Mouse (Mus musculus) liver, embryonic 11.5 days (tissue): ENCODE data around the gene Ccser2. TPM values are rescaled to one million over a fixed set of nuclear protein-coding genes. Genes with fewer than 3 reads are reported as not detected.

Experiments used
- ATAC-seq: fragments of 200-750 bp; cut with Nextera tagmentation; replicated peaks from 2 replicates; pipeline ENCODE4 v1.8.0; 2017; ENCODE audit warnings: moderate number of reproducible peaks, mild to moderate bottlenecking, moderate TSS enrichment, moderate library complexity; ENCODE audit not compliant: low FRiP score
- DNase-seq: peaks from one replicate; pipeline ENCODE4 v3.0.0-alpha.2; 2017; ENCODE audit warnings: low spot score
- H3K27ac ChIP-seq: fragments of 300-500 bp; sonication (generic); 2 replicates; pipeline ENCODE4 v1.5.1; 2014; ENCODE audit warnings: mild to moderate bottlenecking, low read depth, low read length, control low read depth
- H3K27me3 ChIP-seq: fragments of 300-500 bp; sonication (generic); replicated peaks from 2 replicates; pipeline ENCODE4 v1.6.1; 2014; ENCODE audit warnings: low read length, mixed read lengths; ENCODE audit not compliant: control insufficient read depth, insufficient read depth
- H3K36me3 ChIP-seq: fragments of 300-500 bp; sonication (generic); 2 replicates; pipeline ENCODE4 v1.6.1; 2014; ENCODE audit warnings: mild to moderate bottlenecking, low read length, moderate library complexity, mixed read lengths; ENCODE audit not compliant: control insufficient read depth, insufficient read depth
- H3K4me1 ChIP-seq: fragments of 300-500 bp; sonication (generic); replicated peaks from 2 replicates; pipeline ENCODE4 v1.6.1; 2014; ENCODE audit warnings: low read length, mixed read lengths; ENCODE audit not compliant: control insufficient read depth, insufficient read depth
- H3K4me2 ChIP-seq: fragments of 300-500 bp; sonication (generic); 2 replicates; pipeline ENCODE4 v1.6.1; 2014; ENCODE audit warnings: mild to moderate bottlenecking, control low read depth, moderate library complexity
- H3K4me3 ChIP-seq: fragments of 300-500 bp; sonication (generic); 2 replicates; pipeline ENCODE4 v1.5.1; 2014; ENCODE audit warnings: low read depth, low read length, control low read depth
- H3K9ac ChIP-seq: fragments of 300-500 bp; sonication (generic); 2 replicates; pipeline ENCODE4 v1.6.1; 2014; ENCODE audit warnings: low read depth, low read length, control low read depth
- H3K9me3 ChIP-seq: fragments of 300-500 bp; sonication (generic); 2 replicates; pipeline ENCODE4 v1.6.1; 2016; ENCODE audit warnings: low read length, inconsistent platforms, mixed read lengths; ENCODE audit not compliant: control insufficient read depth
- WGBS: fragments of 180-500 bp; shearing (Covaris S2); extraction: QIAGEN DNeasy Blood & Tissue Kit; methylation state at CpG from one replicate; pipeline ENCODE4 v1.1.7; 2014; 5-methylcytosine and 5-hydroxymethylcytosine counted together
- polyA plus RNA-seq: library from polyadenylated mRNA; unstranded; fragments of >200 nt; fragmentation: Nextera tagmentation; extraction: Ambion mirVana; gene quantifications from 2 replicates; pipeline ENCODE4 v1.2.1, GENCODE M21; 2014

Gene Ccser2
- polyA plus RNA-seq, 1 experiment from 2014 or later, result 11.1 TPM

DNA sequence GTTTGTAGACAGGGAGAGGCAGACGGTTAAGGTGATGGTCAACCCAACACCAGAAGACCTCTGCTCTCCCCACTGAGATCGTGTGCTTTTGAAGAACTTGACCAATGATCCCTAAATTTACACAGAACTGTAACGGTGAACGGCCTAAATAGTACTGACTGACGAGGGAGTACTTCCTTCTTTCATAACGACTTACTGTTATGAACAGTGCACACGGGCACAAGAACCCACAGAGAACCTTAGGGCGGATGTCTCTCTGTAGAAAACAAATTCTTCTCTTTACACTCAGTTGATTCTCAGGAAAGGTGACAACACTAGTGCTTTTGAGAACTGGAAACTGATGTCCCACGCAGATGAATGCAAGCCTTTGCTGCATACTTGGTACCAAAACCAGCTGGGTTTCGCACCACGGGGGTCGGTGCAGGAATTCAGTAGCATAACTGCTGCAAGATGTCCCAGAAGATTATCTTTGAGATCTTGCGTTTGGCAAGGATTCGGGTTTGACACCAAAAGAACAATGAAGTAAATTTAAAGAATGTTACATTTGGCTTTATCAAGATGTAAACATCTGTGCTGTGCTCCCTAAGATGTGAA lies 99.7 kb downstream of the Ccser2 start:
- no peak overlapping the region for H3K4me3 ChIP-seq
- 65% methylated on average over 14 of the region's 14 CpGs for WGBS
- no peak overlapping the region for H3K4me2 ChIP-seq
- no peak overlapping the region for H3K9ac ChIP-seq
- H3K36me3 ChIP-seq, result no peaks in the 10 kb centered on the region
- DNase-seq, result no peak
- H3K27me3 ChIP-seq, result no peaks in the 10 kb centered on the region
- H3K27ac ChIP-seq, result no peak overlapping the region
- H3K4me1 ChIP-seq, result no peaks in the 10 kb centered on the region
- H3K9me3 ChIP-seq, result no peaks in the 10 kb centered on the region
- ATAC-seq, result no peak

DNA sequence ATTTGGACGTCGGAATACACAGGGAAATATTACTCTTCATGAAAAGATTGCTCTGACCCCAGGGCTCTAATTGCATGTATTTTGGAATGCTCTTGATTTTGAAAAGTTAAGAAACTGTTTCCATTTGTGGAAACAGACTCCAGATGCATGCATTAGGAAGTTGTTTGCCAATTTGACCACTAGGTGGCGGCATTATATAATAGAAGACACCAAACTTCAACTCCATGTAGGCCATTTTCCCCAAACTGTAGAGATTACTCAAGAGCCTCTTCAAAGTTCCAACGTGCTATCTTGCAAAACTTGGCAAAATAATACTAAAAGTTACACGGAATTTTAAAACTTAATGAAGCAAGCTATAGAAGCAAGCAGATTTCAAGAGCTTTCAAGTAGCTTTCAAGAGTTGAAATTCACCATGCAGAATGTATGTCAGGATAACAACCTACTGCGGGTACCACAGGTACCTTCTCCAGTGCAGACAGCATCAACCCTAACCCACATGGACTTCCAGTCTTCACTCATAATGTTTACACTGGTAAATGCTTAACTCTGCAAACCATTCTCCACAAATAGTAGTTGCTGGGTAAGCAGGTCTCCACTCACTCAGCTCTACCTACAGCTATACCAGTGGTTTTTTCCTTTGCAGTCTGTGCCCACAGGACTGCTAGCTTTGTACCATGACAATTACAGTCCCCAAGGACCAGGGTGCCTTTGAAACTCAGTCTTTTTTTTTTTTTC lies 101.4 kb downstream of the Ccser2 start:
- DNase-seq (no peak), ATAC-seq (no peak)
- no peak overlapping the region for H3K4me2 ChIP-seq
- no peaks in the 10 kb centered on the region for H3K4me1 ChIP-seq
- no peaks in the 10 kb centered on the region for H3K36me3 ChIP-seq
- H3K9me3 ChIP-seq, result no peaks in the 10 kb centered on the region
- no peaks in the 10 kb centered on the region for H3K27me3 ChIP-seq
- no peak overlapping the region for H3K27ac ChIP-seq
- H3K9ac ChIP-seq, result no peak overlapping the region
- 17% methylated on average over 6 of the region's 6 CpGs for WGBS
- H3K4me3 ChIP-seq, result no peak overlapping the region

DNA sequence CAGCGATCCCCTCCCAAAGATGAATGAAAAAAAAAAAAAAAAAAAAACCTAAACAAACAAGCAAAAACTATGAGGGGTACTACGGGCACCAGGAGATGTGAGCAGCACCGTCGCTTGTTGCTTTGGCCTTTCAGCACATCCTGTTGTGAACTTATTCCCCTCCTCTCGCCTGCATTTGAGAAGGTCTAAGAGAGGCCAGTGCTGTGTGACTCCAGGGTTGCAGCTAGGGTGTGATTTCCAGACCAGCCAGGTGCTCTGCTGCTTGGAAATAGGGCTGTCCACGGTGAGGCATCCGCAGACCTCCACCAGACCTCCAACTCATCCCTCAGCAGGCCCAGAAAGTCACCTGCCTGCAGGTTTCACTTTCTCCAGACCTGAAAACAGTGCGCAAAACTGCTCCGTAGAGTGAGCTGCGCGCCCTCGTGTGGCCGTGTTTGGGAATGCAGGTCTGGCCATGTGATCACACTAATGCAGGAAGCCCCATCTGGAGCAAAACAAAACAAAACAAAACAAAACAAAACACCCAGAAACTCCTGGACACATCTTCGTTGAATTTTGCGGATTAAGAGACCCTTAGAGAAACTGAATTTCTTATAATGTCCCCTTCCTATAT lies 104.6 kb downstream of the Ccser2 start:
- H3K36me3 ChIP-seq, result no peaks in the 10 kb centered on the region
- H3K27ac ChIP-seq, result no peak overlapping the region
- H3K4me3 ChIP-seq, result peak overlapping the region; percentile 38
- peak; percentile 85 for DNase-seq
- WGBS, result 21% methylated on average over 15 of the region's 15 CpGs
- peak overlapping the region; percentile 67 for H3K4me2 ChIP-seq
- no peaks in the 10 kb centered on the region for H3K4me1 ChIP-seq
- H3K9me3 ChIP-seq, result no peaks in the 10 kb centered on the region
- ATAC-seq, result peak; percentile 75
- H3K9ac ChIP-seq, result no peak overlapping the region
- no peaks in the 10 kb centered on the region for H3K27me3 ChIP-seq

DNA sequence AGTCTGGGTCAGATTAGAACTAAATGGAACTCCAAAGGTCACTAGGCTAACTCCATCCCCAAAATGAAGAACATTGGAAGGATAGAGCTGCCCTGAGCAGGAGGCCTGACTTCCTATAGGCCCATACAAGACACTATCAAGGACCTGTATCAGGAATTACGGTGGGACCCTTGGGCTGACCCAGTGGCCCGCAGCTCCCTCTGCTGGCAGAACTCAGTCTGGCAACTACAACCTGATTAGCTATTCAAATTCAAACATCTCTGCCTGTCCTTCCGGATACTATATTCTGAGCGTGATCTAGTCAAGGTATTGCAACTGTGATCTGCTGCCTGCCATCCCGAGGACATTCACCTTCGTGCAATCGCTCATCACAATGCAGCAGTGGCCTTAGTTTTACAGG lies 106.2 kb downstream of the Ccser2 start:
- WGBS, result 29% methylated on average over 7 of the region's 7 CpGs
- Histone ChIP-seq H3K27me3 (no peaks in the 10 kb centered on the region), H3K27ac (no peak overlapping the region), H3K9ac (no peak overlapping the region), H3K4me3 (no peak overlapping the region), H3K4me1 (no peaks in the 10 kb centered on the region), H3K4me2 (no peak overlapping the region), H3K9me3 (no peaks in the 10 kb centered on the region), H3K36me3 (no peaks in the 10 kb centered on the region)
- peak; percentile 36; the same call in 1 of the 2 replicates for ATAC-seq
- no peak for DNase-seq

DNA sequence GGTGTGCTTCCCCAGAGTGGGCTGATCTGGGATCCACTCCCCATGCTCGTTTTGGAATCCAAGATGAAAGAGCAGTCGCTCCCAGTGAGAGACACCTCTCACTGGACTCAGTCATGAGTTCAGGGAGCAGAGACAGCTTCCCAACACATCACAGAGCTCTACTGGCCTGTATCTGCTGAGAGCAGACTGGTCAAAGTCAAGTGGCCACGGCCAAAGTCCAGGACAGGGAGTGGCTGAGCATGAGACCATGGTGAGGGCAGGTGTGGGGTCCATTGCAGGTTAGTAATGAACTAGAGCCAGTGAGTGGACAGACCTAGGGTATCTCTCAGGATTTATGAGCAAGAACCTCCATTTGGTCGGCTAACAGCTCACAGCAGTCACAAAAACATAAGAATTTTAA lies 109.6 kb downstream of the Ccser2 start:
- H3K9me3 ChIP-seq, result no peaks in the 10 kb centered on the region
- no peak overlapping the region for H3K4me2 ChIP-seq
- H3K27me3 ChIP-seq, result no peaks in the 10 kb centered on the region
- H3K4me3 ChIP-seq, result no peak overlapping the region
- ATAC-seq (no peak), DNase-seq (no peak)
- no peak overlapping the region for H3K9ac ChIP-seq
- no peak overlapping the region for H3K27ac ChIP-seq
- H3K36me3 ChIP-seq, result no peaks in the 10 kb centered on the region
- no peaks in the 10 kb centered on the region for H3K4me1 ChIP-seq
- WGBS, result 69% methylated on average over 4 of the region's 4 CpGs

DNA sequence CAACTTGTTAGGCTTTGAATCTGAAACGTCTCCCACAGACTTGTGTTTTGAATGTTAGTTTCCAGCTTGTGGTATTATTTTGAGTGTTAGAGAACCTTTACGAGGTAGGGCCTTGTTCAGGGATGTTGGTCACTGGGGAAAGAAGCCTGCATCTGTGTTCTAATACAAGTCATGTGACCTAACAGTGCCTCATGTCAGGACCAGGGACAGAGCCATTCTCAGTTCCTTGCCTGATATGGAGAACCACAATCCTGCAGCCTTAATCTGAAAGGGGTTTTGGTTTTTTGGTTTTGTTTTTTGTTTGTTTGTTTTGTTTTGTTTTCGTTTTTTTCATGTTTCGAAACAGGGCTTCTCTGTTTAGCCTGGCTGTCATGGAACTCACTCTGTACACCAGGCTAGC lies 115.6 kb downstream of the Ccser2 start:
- Histone ChIP-seq H3K27me3 (no peaks in the 10 kb centered on the region), H3K4me2 (no peak overlapping the region), H3K4me1 (no peaks in the 10 kb centered on the region), H3K4me3 (no peak overlapping the region), H3K27ac (no peak overlapping the region), H3K36me3 (no peaks in the 10 kb centered on the region), H3K9me3 (no peaks in the 10 kb centered on the region), H3K9ac (no peak overlapping the region)
- ATAC-seq (no peak), DNase-seq (no peak)
- whole genome bisulfite sequencing, result 51% methylated on average over 4 of the region's 4 CpGs

DNA sequence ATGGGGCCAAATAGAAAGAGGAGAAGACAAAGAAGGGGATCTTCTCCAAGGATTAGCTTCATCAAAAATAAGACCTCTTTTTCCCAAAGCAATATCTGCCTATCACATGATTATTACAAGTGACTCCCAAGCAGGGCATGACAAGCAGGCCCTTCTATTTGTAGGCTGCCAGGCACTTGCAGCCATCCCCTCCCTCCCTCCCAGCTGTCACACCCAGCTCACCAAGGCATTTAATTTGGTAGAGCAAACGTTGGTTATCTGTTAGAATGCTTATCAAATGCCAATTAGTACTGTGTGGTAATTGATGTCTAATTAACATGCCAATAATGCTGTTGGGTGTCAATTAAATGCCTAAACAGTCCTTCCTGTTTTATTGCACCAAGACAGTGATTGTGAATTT lies 119.7 kb downstream of the Ccser2 start:
- WGBS, result 13% methylated on average over 1 of the region's 1 CpGs

More for the DNA sequence above, 119.7 kb downstream of the Ccser2 start:
- no peak overlapping the region for H3K9ac ChIP-seq
- no peak overlapping the region for H3K4me3 ChIP-seq
- no peak overlapping the region for H3K4me2 ChIP-seq
- H3K27me3 ChIP-seq, result no peaks in the 10 kb centered on the region
- no peak overlapping the region for H3K27ac ChIP-seq
- no peaks in the 10 kb centered on the region for H3K36me3 ChIP-seq
- ATAC-seq, result no peak
- no peak for DNase-seq
- no peaks in the 10 kb centered on the region for H3K9me3 ChIP-seq
- no peaks in the 10 kb centered on the region for H3K4me1 ChIP-seq
